Mouse (Mus musculus): ENCODE data around the gene Kalrn.
"Not testable (repeated sequence)": the region's sequence is repeated elsewhere in the genome, so short reads cannot be mapped to it uniquely, and the experiment has no call there.

Gene Kalrn

GRCm38 (mm10) chr16:34311577-34311976 is 261.8 kb downstream of the Kalrn start:
- DNase-seq (ENCODE audit: low spot score in 2 of 2) = no peak

- DNase-seq (ENCODE audit: low spot score in 2 of 2) = no peak
Measured at GRCm38 (mm10) chr16:34310363-34310762, 263.0 kb downstream of the Kalrn start.

GRCm38 (mm10) chr16:34308324-34308723 is 265.0 kb downstream of the Kalrn start:
- no peak for DNase-seq (ENCODE audit: low spot score in 2 of 2)

DNA sequence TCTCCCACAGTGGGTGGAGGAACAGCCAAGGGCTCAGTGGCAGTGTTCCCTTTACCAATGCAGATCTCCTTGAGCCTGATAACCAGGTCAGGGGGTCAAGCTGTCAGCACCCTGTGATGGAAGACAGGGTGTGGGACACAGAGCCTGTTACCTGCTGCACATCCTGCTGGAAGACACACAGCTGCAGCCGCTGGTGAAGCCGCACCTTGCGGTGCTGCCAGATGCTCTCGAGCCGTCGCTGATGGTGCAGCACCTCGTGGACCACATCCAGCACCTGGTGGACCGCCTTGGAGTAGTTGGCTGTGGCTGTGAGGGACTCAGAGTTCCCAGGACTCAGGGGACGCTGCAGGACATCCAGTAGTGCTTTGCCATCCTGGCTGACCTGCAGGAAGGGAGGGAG is 265.9 kb downstream of the Kalrn start:
- DNase-seq (ENCODE audit: low spot score in 2 of 2) = no peak

DNA sequence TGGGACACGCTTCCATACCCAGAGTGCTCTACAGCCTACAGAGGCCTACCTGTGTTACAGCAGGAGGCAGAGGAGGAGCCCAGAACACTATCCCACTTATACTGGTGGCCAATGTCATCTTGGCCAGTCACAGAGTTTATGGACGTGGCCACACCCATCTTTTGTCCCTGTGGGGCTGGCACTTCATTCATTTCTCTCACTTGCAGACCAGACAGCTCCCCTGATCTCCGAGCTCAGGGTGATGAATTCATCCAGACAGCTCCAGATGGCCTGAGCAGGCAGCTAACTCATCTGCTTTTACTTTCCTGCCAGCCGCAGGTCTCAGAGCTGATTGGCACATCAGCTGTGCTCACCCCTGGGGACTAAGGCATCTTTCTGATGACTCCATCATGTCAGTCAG is 267.7 kb downstream of the Kalrn start:
- no peak for DNase-seq (ENCODE audit: low spot score in 2 of 2)

- DNase-seq (ENCODE audit: low spot score in 2 of 2) = not testable (repeated sequence)
Measured at GRCm38 (mm10) chr16:34303818-34304217, 269.5 kb downstream of the Kalrn start.

DNA sequence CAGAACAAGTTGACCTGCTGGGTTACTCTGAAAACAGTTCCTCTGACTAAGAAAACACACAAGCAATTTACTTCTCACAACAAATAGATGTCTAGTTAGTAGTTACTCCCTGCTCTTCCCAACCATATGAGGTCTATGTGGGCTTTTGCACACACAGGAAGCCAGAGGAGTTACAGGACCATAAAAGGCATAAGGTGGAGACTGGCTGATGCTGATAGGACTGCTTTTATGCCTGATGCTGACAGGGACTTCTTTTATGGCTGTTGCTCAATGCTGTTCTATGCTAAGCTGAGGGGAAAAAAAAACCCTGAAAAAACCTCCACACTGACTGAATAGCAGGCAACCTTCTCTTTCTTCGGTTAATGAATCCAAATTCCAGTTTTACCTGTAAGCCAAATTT is 270.8 kb downstream of the Kalrn start:
- no peak for DNase-seq (ENCODE audit: low spot score in 2 of 2)

GRCm38 (mm10) chr16:34302063-34302462 is 271.3 kb downstream of the Kalrn start:
- peak in 1 of 2 experiments; percentile 17 for DNase-seq (ENCODE audit: low spot score in 2 of 2)

DNA sequence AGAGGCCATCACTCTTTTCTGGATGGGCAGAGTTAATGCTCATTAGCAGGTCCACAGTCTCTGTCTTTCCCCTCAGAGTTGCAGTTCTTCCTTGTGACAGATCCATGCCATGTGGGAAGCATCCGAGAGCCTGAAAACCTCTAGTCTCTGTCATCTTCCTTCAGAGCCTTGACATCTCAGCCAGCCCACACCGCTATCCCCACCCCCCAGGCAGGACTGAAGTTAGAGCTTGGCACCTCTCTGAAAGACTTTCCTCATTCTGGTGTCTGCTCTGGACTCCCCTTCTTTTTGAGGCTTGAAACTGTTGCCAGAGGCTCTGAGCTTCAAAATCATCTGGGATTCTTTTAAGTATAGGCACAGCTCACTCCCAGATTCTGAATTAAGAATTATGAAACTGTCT is 274.1 kb downstream of the Kalrn start:
- DNase-seq (ENCODE audit: low spot score in 2 of 2) = no peak

- DNase-seq (ENCODE audit: low spot score in 2 of 2) = no peak
Measured at GRCm38 (mm10) chr16:34297911-34298682, 275.2 kb downstream of the Kalrn start.

- DNase-seq (ENCODE audit: low spot score in 2 of 2) = peak in 1 of 2 experiments; percentile 10
Measured at GRCm38 (mm10) chr16:34294568-34294967, 278.8 kb downstream of the Kalrn start.

DNA sequence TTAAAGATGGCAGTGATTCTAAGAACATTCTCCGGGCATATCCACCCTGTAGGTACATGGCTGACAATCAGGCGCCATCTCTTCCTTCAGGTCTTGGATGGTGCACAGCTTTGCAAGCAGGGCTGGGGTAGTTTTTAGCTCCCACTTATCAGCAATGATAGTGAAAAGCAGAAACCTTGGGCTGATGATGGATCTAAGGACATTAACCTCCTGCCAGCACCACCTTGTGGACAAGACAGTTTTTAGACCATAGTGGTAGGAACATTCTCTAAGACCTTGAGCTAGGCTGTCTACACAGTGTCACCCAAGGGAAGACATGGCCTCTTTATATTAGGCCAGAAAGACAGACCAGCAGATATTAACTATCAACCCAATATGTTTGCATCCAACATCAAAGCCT is 279.7 kb downstream of the Kalrn start:
- no peak for DNase-seq (ENCODE audit: low spot score in 2 of 2)

DNA sequence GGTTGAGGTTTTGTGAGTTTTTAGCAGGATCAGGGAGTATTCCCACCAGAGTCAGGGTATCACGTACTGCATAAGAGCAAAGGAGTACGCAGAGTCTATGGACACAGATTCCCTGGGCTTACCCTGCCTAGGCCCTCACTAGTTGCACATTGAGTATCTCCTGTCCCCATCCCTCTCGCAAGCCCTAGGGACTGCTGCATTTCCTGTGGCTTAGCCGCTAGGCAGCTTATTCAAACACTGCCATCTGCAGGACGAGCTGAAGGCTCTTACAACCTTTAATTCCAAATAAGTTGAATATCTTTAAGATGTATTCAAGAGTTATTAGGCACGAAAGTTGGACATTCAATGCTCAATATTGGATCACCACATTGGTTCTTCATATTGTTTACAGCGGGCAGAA is 283.7 kb downstream of the Kalrn start:
- DNase-seq (ENCODE audit: low spot score in 2 of 2) = no peak

DNA sequence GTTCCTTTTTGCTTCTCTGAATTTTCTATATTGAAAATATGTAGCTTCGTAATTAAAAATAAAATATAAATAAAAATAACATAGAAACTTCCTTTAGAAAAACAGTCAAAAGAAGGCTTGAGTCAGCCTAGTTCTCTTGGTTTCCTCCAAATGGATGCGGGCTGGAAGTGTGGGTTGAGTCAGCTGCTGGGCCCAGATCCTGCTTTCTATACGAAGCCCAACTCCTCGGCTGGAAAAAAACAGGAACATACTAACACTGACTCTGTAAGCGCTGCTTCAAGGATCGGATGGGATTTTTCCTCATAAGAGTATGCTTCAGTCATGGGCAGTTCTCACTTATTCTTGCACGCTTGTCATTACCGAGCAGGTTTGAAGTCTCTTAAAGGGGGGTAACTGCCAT is 291.3 kb downstream of the Kalrn start:
- no peak for DNase-seq (ENCODE audit: low spot score in 2 of 2)

GRCm38 (mm10) chr16:34279654-34280383 is 293.5 kb downstream of the Kalrn start:
- no peak for DNase-seq (ENCODE audit: low spot score in 2 of 2)

- DNase-seq (ENCODE audit: low spot score in 2 of 2) = no peak
Measured at GRCm38 (mm10) chr16:34278249-34278790, 295.0 kb downstream of the Kalrn start.

DNA sequence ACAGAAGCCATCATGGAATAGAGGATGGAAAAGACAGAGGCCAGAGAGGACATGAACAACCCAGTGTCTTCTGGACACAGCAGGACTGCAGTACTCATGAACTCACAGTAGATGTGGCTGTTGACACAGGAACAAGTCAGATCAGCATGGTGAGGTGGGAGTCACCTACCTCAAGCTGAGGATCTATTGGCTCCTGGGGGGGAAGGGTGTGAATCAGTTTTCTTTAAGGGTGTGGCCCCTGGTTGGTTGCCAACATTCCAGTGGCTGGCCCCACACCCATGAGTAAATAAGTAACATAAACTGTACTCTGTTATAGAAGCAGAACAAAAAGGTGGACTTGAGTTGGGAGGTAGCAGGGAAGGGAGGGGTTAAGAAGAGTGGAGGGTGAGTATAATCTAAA is 298.7 kb downstream of the Kalrn start:
- no peak for DNase-seq (ENCODE audit: low spot score in 2 of 2)

- no peak for DNase-seq (ENCODE audit: low spot score in 2 of 2)
Measured at GRCm38 (mm10) chr16:34271476-34271875, 301.9 kb downstream of the Kalrn start.

DNA sequence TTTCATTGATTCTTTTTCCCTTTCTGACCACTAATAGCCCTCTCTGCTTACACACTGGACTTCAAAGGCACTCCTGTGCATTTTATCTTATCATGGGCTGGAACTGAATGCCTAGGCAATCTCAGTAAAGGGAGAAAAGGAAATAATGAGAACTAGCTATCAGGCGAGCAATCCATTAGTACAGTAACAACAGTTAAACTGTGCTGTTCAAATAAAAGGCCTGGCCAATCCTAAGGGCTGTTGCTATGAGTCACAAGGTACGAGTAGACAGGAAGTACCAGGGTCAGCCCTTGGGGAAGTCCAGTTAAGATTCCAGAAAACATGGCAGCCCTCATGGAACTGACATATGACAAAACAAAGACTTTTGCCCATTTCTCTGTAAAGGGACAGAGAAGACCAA is 302.7 kb downstream of the Kalrn start:
- no peak for DNase-seq (ENCODE audit: low spot score in 2 of 2)

DNA sequence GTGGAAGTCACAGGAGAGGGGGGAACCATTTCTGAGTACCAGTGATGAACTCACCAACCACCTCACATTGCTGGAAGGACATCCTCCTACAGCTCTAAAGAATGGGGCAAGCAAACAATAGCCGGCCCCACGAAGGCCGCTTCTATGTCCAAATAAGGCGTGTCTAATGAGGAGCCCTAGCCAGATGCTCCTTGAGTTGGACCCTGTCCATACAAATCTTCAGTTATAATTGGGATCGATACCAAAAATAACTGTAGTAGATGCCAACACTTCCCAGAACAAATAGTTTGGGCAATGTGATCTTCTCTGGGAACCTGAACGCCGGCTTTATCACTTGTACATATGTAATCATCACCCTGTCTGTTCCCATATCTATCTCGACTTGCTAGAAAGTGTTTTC is 303.7 kb downstream of the Kalrn start:
- no peak for DNase-seq (ENCODE audit: low spot score in 2 of 2)

DNA sequence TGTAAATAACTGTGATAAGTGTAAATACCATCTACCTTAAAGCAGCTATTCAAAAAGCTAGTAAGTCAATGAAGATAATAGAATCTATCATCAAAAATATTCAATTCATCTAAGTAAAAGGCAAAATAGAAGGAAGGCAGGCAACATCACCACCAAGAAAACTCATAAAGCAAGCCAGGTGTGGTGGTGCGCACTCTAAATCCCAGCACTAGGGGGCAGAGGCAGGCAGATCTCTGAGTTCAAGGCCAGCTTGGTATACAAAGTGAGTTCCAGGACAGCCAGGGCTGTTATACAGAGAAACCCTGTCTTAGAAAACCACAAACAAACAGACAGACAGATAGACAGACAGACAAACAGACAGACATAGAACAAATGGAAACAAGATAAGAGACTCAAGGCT is 305.6 kb downstream of the Kalrn start:
- DNase-seq (ENCODE audit: low spot score in 2 of 2) = no peak

DNA sequence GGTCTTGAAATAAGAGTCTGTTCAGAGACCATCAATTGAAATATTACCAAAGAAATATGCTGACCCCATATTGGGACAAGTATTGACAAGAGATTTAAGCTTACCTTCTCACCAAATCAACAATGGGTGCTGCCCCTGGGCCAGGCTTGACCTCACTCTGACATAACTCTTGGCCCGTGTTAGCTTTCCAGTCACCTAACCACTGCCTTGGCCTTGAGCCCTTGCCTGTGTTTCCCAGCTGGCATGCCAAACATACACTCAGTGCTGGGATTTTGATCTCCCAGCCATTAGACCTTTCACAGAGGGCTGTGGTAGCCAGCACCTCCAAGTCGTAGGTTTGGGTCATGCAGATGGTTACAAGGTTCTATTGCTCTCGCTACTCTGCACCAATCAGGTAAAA is 308.7 kb downstream of the Kalrn start:
- no peak for DNase-seq (ENCODE audit: low spot score in 2 of 2)

All from thymus, postnatal 10 days (tissue).